Mouse (Mus musculus) kidney, postnatal 4 days (tissue): ENCODE results near the gene Camk2b.
A peak's percentile ranks its signal among the peaks of the same experiment; 100 is the strongest.

Source experiments
- DNase-seq, 2 experiments: peaks; one replicate each; pipeline ENCODE4 v3.0.0; 2021; ENCODE audit warnings: mixed read lengths in 2 of 2

Camk2b gene

DNA sequence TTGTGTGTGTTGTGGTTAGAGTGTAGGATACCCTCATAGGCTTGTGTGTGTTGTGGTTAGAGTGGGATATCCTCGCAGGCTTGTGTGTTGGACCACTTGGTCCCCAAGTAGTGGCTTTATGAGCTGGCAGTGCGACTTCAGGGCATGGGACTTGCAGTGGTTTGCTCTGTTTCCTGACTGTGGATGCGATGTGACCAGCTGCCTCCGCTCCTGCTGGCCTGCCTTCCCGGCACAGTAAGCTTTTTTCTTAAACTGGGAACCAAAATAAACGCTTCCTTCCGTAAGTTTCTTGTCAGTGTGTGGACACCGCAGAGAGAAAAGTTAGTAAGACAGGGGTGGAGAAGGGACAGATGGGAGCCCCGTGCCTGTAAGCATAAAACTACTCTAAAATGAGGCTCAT is 18.0 kb downstream of the Camk2b start:
- no peak for DNase-seq

GRCm38 (mm10) chr11:6038929-6039328 is 27.2 kb downstream of the Camk2b start:
- DNase-seq = no peak

- DNase-seq = no peak
Measured at GRCm38 (mm10) chr11:6037686-6038085, 28.5 kb downstream of the Camk2b start.

- no peak for DNase-seq
Measured at GRCm38 (mm10) chr11:6037198-6037597, 29.0 kb downstream of the Camk2b start.

GRCm38 (mm10) chr11:6036477-6036876 is 29.7 kb downstream of the Camk2b start:
- no peak for DNase-seq

GRCm38 (mm10) chr11:6035521-6035920 is 30.6 kb downstream of the Camk2b start:
- DNase-seq = no peak

DNA sequence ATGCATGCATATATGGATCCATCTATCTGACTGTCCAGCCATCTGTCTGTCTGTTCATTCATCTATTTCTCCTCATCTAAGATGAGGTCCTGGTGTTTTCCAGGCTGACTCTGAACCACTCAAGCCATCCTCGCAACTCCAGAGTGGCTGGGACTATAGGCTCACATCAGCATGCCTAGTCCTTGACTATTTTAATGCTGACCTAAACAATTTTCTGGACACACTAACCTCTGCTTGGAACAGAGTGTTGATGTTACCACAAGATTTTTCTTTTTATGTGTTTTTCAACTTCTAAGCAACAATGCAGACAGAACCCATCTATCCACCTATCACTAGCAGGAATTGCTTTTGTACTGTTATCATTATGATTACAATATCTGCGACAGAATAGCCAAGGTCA is 31.4 kb downstream of the Camk2b start:
- no peak for DNase-seq

DNA sequence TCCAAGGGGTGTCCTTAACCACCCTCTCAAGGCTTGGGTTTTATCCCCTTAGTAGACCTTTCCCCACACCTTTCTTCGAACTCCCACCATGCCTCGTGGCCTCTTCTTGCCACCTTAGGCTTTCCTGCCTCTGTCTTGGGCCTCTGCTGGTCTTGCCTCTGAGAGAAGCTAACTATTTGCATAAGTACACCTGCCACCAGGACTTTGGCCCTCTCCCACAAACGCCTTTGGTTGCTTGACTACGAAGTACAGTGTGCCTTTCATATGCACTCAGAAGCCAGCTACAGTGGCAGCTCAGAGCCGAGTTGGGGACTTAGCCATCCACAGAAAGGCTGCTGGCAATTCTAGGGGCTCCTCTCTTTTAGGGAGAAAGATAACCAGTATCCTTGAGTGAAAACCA is 32.4 kb downstream of the Camk2b start:
- peak in 1 of 2 experiments; percentile 29 for DNase-seq

DNA sequence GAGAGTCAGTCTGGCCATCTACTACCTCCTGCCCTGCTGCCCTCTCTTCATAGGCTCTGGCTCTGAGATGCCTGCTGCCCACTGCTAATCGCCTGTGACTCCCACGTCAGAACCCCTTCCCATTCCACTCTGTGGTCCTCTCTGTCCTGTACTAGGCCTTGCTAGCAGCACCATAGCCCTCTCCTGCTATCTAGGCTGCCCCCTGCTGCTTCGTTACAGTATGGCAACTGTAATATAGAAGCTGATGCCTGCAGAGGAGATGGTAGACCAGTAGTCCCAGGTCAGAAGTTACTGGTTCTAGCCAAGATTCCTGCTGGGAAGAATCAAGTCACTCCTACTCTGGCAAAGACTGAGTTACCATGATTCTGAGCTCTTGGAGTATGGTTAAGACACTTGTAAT is 33.0 kb downstream of the Camk2b start:
- DNase-seq = peak; percentile 55 to 61

DNA sequence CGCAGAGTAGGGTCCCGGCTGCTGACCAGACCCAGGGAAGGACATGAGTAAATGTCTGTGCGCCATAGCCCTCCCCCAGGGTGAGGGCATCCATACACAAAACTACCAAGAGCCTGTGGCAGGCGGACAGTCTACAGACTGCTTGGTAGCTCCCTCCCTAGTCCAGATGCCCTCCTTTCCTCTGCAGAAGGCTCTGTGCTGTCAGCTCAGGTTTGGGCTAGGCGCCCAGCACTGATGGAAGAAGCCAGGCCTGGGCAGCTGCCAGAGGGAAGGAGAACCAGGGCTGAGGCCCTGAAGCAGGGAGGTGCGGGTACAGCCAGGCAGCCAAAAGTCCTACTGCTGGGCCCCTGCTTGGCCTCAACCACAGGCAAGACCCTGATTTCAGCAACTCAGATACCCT is 35.5 kb downstream of the Camk2b start:
- DNase-seq = no peak

DNA sequence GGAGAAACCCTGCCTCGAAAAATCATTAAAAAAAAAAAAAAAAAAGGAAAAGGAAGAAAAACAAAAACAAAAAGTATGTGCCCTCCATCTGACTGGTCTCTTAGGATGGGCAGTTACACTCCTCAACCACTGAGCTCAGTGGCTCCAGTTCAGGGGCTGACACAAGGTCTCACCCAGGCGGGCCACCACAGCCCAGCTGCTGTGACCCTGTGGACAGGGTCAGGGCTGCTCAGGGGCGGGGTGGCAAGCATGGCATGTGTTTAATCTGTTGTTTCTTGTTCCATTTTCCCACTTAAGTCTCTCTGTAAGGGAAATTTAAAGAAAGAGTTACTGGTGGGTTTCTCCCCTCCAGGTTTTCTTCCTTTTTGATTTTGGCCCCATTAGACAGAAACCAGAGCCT is 36.4 kb downstream of the Camk2b start:
- DNase-seq = no peak

DNA sequence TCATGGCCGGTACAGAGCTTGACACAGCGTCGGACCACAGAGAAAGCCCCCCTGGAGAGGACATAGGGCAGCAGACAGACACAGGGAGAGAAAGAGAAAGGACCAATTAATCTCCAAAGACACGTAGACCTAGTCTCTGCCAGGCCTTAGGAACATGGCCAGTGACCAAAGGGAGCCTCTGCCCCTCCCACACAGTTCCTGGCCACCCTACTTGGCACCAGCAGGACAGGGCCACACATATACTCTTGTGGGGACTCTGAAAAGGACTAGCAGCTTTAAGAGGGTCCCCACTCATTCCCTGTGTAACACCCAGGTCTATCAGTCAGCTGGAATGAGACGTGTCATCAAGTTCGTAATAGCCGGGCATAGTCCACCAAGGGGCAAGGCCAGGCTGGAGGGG is 37.3 kb downstream of the Camk2b start:
- DNase-seq = no peak

GRCm38 (mm10) chr11:6026361-6026760 is 39.8 kb downstream of the Camk2b start:
- peak; percentile 62 to 69 for DNase-seq

- DNase-seq = no peak
Measured at GRCm38 (mm10) chr11:6024923-6025652, 41.1 kb downstream of the Camk2b start.

DNA sequence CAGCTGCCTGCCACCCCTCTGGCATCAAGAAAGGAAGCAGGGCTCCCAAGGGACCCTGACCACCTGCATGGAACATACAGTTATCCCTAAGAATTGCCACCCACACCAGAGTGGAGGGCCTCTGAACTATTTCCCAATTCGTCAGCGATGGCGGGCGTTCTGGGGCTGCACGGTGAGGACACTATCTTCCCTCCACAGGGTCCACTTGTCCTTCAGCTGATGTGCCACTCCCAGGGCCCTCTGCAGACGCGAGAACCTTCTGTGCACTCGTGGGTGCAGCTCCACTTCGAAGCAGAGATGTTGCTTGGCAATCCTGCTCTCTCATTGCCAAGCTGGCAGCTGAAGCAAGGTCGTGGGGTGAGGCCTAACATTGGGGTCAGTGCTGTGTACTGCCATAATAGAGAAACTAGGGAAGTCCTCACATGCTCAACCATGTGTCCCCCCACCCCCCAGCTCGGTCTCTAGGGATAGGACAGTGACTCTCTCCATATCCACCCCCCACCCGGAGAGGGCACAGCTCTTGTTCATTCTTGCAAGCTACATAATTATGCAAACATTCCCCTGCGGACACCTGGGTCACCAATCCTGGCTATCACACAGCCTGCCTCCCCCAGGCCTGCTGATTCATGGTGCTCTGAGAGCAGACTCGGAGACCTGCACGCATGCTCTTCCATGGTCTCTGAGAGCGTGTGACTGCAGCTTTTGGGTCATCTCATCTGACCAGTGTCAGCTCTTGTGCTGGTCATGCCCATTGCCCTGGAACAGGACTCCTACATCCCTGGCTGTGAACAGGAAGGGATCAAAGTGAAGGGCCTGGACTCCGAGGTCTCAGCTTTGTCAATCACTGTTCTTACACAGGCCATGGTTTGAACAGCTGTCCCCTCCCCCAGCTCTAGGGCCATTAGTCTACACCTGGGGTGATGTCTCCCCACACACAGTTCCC is 45.0 kb downstream of the Camk2b start:
- DNase-seq = peak; percentile 41 to 56

DNA sequence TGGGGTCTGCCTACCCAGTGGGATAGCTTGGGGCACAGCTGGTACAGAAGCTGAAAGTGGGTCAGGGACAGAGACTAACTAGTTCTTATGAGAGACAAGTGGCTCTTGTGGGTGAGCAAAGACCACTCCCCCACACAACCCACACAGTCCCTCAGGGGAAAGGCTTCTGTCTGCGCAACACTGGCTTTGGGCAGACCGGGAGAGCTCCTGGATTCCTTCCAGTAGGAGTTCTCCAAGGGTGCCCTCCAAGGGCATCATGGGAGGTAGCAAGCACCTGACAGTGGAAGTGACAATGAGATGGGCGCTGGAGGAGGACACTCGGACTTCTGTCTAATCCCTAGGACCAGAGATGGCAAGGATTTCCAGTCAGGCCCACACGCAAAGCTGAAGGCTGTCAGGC is 45.8 kb downstream of the Camk2b start:
- no peak for DNase-seq

GRCm38 (mm10) chr11:6018218-6019010 is 47.7 kb downstream of the Camk2b start:
- peak in 1 of 2 experiments; percentile 37 for DNase-seq

GRCm38 (mm10) chr11:6017484-6018140 is 48.5 kb downstream of the Camk2b start:
- no peak for DNase-seq

DNA sequence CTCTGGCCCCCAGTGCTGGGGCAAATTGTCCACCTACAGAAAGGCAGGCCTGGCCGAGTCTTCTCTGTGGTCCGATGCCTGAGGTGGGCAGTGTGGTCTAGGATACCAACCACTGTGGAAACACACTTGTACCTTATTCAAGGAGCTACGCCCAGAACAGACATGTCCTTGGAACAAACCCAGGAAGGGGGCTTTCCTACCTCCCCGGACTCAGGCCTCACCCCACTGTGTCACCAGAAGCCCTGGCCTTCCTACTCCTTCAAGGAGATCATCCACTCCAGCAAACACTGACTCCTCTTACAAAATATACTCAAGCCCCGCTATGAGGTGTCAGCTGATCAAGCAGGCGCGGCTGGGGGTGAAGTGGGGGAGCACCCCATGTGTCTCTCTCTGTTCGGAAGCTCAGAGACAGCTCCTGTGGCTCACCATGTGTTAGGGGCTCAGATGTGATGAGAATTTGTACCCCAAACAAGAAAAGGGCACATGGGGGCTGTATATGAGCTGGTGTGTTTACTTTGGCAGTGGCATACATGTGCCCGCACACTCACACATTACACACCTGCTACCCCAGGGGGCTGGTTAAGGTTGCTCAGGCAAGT is 49.3 kb downstream of the Camk2b start:
- no peak for DNase-seq

DNA sequence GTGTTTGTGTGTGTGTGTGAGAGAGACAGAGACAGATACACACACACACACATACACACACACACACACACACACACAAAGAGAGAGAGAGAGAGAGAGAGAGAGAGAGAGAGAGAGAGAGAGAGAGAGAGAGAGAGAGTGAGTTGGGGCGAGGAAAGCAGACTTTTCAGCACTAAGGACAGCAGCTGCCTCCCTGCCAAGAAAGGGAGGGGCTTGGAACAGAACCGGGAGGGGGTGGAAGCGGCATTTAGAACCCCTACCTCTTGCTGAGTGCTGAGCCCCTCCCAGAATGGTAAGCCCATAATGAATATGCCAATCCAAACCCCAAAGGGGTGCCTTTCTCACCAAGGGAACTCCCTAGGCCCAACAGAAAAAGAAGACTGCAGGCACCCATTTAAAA is 49.8 kb downstream of the Camk2b start:
- DNase-seq = peak; percentile 68 to 69

DNA sequence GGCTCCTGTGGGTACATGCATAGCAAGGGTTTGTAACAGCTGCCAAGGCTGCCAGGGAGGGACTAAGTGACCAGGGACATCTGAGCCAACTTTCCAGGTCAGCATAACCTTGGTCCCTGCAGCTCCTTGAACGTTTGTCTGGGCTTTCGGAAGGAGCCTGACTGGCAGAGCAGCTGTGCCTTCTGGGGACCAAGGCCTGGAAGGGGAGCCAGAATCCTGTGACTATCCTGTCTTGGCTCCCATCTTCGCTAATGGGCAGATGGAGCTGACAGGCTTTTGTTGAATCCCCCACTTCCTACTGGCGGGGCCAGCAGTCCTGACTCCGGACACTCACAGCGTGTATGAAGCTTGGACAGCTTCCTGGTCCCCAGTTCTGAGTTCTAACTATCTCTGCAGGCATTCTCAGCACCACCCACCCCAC is 51.1 kb downstream of the Camk2b start:
- DNase-seq = no peak

DNA sequence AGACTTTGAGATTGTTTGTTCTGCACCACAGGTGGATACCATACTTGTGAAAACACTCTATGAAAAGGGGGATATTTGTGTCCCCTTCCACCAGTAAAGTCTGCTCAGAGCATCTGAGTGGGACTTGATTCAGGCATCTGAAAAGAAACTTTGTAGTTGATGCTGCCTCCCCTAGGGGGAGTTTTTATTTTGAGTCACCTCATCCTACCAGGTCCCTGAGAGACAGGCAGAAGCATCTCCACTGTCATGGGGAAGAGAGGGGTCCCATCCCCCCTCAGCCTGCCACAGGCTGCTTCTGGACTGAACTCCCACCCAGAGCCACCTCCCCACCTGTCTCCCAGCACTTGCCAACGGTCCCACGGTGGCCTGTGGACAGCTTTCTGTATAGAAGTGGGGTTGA is 52.8 kb downstream of the Camk2b start:
- DNase-seq = no peak
